Mouse (Mus musculus) megakaryocyte, embryonic 14.5 days (primary cell): Measurements from ENCODE around the gene Lamp1.

Source experiments
- FLI1 ChIP-seq: IDR thresholded peaks from 2 replicates; pipeline ENCODE4 v1.6.1; 2012; ENCODE audit warnings: low read length, inconsistent platforms, mixed read lengths
- GATA1 ChIP-seq: IDR thresholded peaks from 3 replicates; pipeline ENCODE4 v1.6.1; 2012; ENCODE audit warnings: mixed read lengths, low read length, inconsistent platforms, borderline replicate concordance

GRCm38 (mm10) chr8:13216386-13216785 is 57.4 kb downstream of the Lamp1 start:
- no peak for TF ChIP-seq FLI1
- no peak for TF ChIP-seq GATA1
